Mouse (Mus musculus): ENCODE results near the gene Plppr2. TPM values are rescaled to one million over a fixed set of nuclear protein-coding genes. Genes with fewer than 3 reads are reported as not detected.
A peak's percentile ranks its signal among the peaks of the same experiment; 100 is the strongest.

Plppr2 gene
- total RNA-seq, 1 experiment, result 2.0 TPM

DNA sequence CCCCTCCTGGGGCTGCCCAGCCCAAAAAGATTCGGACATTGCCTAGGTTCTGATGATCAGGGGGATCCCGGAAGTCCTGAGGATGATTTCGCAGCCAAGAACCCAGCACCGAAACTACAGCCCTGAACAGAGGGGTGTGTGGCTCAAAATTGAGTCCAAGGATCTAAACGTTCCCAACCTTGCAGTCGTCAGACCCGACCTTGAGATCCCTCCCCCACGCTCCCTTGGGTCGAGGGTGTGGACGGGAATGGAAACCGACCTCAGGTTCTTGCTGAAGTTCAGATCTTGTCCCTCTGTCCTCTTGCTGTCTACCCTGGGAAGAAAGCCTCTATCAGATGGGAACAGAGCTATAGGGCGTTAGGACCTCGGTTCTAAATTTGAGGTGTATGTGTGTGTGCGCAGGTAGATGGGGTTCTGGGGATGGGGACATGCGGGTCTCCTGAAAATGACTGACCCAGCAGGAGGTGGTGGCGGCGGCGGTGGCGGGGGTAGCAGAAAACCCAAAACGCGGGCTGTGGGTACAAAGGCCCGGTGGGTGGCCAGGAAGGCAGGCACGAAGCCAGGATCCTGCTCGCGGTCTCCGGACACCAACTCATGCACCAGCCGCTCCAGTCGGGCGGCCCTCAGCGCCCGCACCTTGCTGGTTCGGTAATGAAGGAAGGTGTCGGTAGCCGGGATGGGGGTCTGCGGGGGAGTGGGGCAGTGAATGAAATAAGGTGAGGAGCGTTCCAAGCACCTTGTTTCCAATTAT, 50.9 kb downstream of the Plppr2 start:
- in situ Hi-C loops (cut with MboI; ENCODE audit: low sequenced_read_pairs in 2 of 2, unreplicated experiment in 2 of 2), result no loop called here
- no peak for DNase-seq (ENCODE audit: low read depth, low spot score)
- TF ChIP-seq HCFC1 (IDR thresholded peaks at IDR 0.05; ENCODE audit: borderline replicate concordance, insufficient read depth, low read length) (no peak), ZNF384 (IDR thresholded peaks at IDR 0.05; ENCODE audit: low read depth, low read length) (no peak), ZC3H11A (IDR thresholded peaks at IDR 0.05; ENCODE audit: borderline replicate concordance, low read depth, low read length) (no peak), MAFK (IDR thresholded peaks at IDR 0.05; ENCODE audit: insufficient read depth, low read depth, low read length) (no peak), CHD2 (IDR thresholded peaks at IDR 0.05; ENCODE audit: low read depth, low read length) (no peak)
- peak overlapping the region; percentile 0 to 68; a peak in 2 of 4 replicates for H3K4me3 ChIP-seq (ENCODE audit: insufficient read depth in 1 of 2, low read depth in 1 of 2, low read length in 2 of 2, poor library complexity in 1 of 2, severe bottlenecking in 1 of 2)
- no peaks in the 10 kb centered on the region for H3K36me3 ChIP-seq (ENCODE audit: control insufficient read depth, insufficient read depth, low read length, poor library complexity, severe bottlenecking)
- no peaks in the 10 kb centered on the region for H3K9me3 ChIP-seq (ENCODE audit: control insufficient read depth, insufficient read depth, low read depth, low read length)
- H3K27ac ChIP-seq (ENCODE audit: insufficient read depth, low read depth, low read length, poor library complexity, severe bottlenecking), result no peak overlapping the region
- no peak overlapping the region for H3K9ac ChIP-seq (ENCODE audit: insufficient read depth, low read depth, low read length, poor library complexity, severe bottlenecking)
- peaks cover 0 to 24% of the 10 kb centered on the region in 2 experiments; a peak in 2 of 4 replicates for H3K4me1 ChIP-seq (ENCODE audit: control insufficient read depth in 2 of 2, insufficient read depth in 2 of 2, low read length in 2 of 2, poor library complexity in 1 of 2)

DNA sequence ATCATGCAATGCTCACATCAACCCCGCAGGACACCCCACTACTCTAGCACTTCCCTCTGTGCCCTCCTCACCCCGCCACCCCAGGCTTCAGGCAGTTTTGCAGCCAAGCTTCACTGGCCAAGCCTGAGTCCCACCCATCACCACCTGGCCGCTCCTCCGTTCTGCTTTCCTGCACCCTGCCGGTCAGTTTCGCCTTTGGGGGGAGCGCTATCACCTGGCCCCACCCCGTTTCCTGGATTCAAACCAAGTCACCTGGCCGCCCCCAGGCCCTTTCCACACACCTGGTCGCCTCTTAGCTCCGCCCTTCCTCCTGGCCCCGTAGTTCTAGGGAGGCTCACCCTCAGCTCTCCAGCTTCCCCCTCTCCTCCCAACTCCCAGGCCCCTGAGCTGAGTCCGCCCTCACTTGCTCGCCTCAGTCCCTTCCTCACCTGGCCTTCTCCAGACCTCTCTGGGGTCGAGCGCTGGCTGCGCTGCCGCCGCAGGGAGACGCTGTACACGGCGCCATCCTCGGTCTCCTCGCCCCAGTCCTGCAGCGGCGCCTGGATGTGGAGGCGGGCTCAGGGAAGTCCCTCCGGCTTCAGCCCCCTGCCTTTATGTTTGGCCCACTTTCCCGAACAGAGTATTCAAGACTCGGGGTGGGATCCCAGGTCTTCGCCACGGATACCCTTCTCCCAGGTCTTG, 51.7 kb downstream of the Plppr2 start:
- Histone ChIP-seq H3K36me3 (ENCODE audit: control insufficient read depth, insufficient read depth, low read length, poor library complexity, severe bottlenecking) (no peaks in the 10 kb centered on the region), H3K4me1 (ENCODE audit: control insufficient read depth in 2 of 2, insufficient read depth in 2 of 2, low read length in 2 of 2, poor library complexity in 1 of 2) (peaks cover 0 to 25% of the 10 kb centered on the region in 2 experiments; a peak in 2 of 4 replicates), H3K27ac (ENCODE audit: insufficient read depth, low read depth, low read length, poor library complexity, severe bottlenecking) (no peak overlapping the region), H3K4me3 (ENCODE audit: insufficient read depth in 1 of 2, low read depth in 1 of 2, low read length in 2 of 2, poor library complexity in 1 of 2, severe bottlenecking in 1 of 2) (peak overlapping the region; percentile 34 to 68), H3K9ac (ENCODE audit: insufficient read depth, low read depth, low read length, poor library complexity, severe bottlenecking) (peak overlapping the region; percentile 52; the same call in 1 of the 2 replicates), H3K9me3 (ENCODE audit: control insufficient read depth, insufficient read depth, low read depth, low read length) (no peaks in the 10 kb centered on the region)
- in situ Hi-C loops (cut with MboI; ENCODE audit: low sequenced_read_pairs in 2 of 2, unreplicated experiment in 2 of 2), result no loop called here
- DNase-seq (ENCODE audit: low read depth, low spot score), result no peak
- no peak for TF ChIP-seq HCFC1 (IDR thresholded peaks at IDR 0.05; ENCODE audit: borderline replicate concordance, insufficient read depth, low read length)
- no peak for TF ChIP-seq CHD2 (IDR thresholded peaks at IDR 0.05; ENCODE audit: low read depth, low read length)
- no peak for TF ChIP-seq MAFK (IDR thresholded peaks at IDR 0.05; ENCODE audit: insufficient read depth, low read depth, low read length)
- TF ChIP-seq ZNF384 (IDR thresholded peaks at IDR 0.05; ENCODE audit: low read depth, low read length), result no peak
- TF ChIP-seq ZC3H11A (IDR thresholded peaks at IDR 0.05; ENCODE audit: borderline replicate concordance, low read depth, low read length), result no peak

DNA sequence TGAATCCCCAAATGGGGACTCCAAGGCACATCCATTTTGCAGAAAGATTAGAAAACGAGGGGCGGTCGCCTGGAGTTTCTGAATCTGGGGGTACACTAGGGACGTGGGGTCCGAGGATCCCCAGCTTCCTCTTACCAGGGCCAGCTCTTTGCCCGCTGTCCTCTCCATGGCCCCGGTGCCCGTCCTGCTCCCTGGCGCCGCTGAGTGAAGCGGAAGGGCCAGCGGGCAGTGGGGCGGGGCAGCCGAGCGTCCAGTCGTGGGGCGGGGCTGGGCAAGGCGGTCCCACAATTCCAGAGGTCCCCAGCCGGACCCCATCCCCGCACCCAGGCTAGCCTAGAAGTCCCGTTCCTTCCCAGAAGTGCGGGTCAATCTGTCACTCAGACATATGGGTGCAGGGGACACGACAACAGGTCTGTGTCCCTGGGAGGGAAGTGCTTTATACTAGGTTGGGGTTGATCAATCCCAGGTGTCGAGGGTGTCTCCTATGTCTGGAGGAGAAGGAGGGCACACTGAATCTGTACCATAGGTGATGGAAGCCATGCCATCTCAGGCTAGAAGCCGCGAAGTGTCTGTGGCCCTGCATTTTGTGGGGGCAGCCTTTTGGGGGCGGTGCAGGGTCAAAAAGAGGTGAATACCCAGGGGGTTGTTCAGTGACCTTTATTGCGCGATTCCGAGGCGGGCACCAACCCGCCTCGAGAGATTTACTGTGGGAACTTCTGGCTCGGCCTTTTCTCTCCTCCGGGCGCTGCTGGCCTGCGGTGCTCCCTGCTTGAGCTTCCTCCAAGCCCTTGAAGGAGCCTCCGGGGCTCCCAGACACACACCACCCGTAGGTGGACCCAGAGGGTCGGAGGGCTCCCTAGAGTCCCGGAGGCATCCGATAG, 52.6 kb downstream of the Plppr2 start, which contains the start of gene Rgl3:
Rgl3 (minus strand) TSS at position 217 of the 881 bp plus-strand sequence.
- TF ChIP-seq CHD2 (IDR thresholded peaks at IDR 0.05; ENCODE audit: low read depth, low read length), result no peak
- no peak for TF ChIP-seq ZNF384 (IDR thresholded peaks at IDR 0.05; ENCODE audit: low read depth, low read length)
- no peak for TF ChIP-seq HCFC1 (IDR thresholded peaks at IDR 0.05; ENCODE audit: borderline replicate concordance, insufficient read depth, low read length)
- in situ Hi-C loops (cut with MboI; ENCODE audit: low sequenced_read_pairs in 2 of 2, unreplicated experiment in 2 of 2), result no loop called here
- no peak for DNase-seq (ENCODE audit: low read depth, low spot score)

DNA sequence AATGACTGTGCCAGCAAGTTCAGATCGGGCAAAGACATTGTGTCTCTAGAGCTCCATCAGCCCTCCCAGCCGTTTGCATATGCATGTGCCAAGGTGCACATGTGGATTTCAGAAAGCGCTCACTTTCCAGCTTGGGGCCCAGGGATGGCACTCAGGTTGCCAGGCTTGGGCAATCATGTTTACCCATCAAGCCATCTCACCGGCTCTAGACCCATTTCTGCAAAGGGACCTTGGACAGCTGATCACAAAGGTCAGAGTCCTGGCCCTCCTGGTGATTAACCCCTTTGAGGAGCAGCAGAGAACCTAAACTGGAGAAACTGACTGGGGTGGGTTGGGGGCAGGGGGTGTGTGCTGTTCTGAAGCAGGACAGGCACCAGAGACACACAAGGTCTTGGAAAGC, 55.4 kb downstream of the Plppr2 start:
- no peak for DNase-seq (ENCODE audit: low read depth, low spot score)
- in situ Hi-C loops (cut with MboI; ENCODE audit: low sequenced_read_pairs in 2 of 2, unreplicated experiment in 2 of 2), result no loop called here
- Histone ChIP-seq H3K4me1 (ENCODE audit: control insufficient read depth in 2 of 2, insufficient read depth in 2 of 2, low read length in 2 of 2, poor library complexity in 1 of 2) (peaks cover 0 to 25% of the 10 kb centered on the region in 2 experiments; a peak in 2 of 4 replicates), H3K4me3 (ENCODE audit: insufficient read depth in 1 of 2, low read depth in 1 of 2, low read length in 2 of 2, poor library complexity in 1 of 2, severe bottlenecking in 1 of 2) (no peak overlapping the region), H3K36me3 (ENCODE audit: control insufficient read depth, insufficient read depth, low read length, poor library complexity, severe bottlenecking) (no peaks in the 10 kb centered on the region), H3K27ac (ENCODE audit: insufficient read depth, low read depth, low read length, poor library complexity, severe bottlenecking) (no peak overlapping the region), H3K9ac (ENCODE audit: insufficient read depth, low read depth, low read length, poor library complexity, severe bottlenecking) (no peak overlapping the region), H3K9me3 (ENCODE audit: control insufficient read depth, insufficient read depth, low read depth, low read length) (no peaks in the 10 kb centered on the region)
- no peak for TF ChIP-seq HCFC1 (IDR thresholded peaks at IDR 0.05; ENCODE audit: borderline replicate concordance, insufficient read depth, low read length)
- TF ChIP-seq MAFK (IDR thresholded peaks at IDR 0.05; ENCODE audit: insufficient read depth, low read depth, low read length), result no peak
- TF ChIP-seq ZC3H11A (IDR thresholded peaks at IDR 0.05; ENCODE audit: borderline replicate concordance, low read depth, low read length), result no peak
- TF ChIP-seq CHD2 (IDR thresholded peaks at IDR 0.05; ENCODE audit: low read depth, low read length), result no peak
- no peak for TF ChIP-seq ZNF384 (IDR thresholded peaks at IDR 0.05; ENCODE audit: low read depth, low read length)

More for the DNA sequence above, 52.6 kb downstream of the Plppr2 start, which contains the start of gene Rgl3:
- H3K9ac ChIP-seq (ENCODE audit: insufficient read depth, low read depth, low read length, poor library complexity, severe bottlenecking), result peak within 1 kb of the TSS; percentile 52; the same call in 1 of the 2 replicates
- H3K36me3 ChIP-seq (ENCODE audit: control insufficient read depth, insufficient read depth, low read length, poor library complexity, severe bottlenecking), result no peaks in the 10 kb centered on the region
- H3K9me3 ChIP-seq (ENCODE audit: control insufficient read depth, insufficient read depth, low read depth, low read length), result no peaks in the 10 kb centered on the region
- no peak within 1 kb of the TSS for H3K27ac ChIP-seq (ENCODE audit: insufficient read depth, low read depth, low read length, poor library complexity, severe bottlenecking)
- H3K4me3 ChIP-seq (ENCODE audit: insufficient read depth in 1 of 2, low read depth in 1 of 2, low read length in 2 of 2, poor library complexity in 1 of 2, severe bottlenecking in 1 of 2), result peak within 1 kb of the TSS; percentile 34 to 68
- H3K4me1 ChIP-seq (ENCODE audit: control insufficient read depth in 2 of 2, insufficient read depth in 2 of 2, low read length in 2 of 2, poor library complexity in 1 of 2), result peaks cover 0 to 25% of the 10 kb centered on the region in 2 experiments; a peak in 2 of 4 replicates

Data from ES-E14 (cell line).